Mouse (Mus musculus) cortical plate, adult 2 months (tissue): ENCODE measurements around the gene Syngap1. TPM values are rescaled to one million over a fixed set of nuclear protein-coding genes. Genes with fewer than 3 reads are reported as not detected.

ENCODE experiments used
- H3K27ac ChIP-seq: fragments of 200-500 bp; 2 replicates; pipeline ENCODE4 v1.5.1; 2012; ENCODE audit warnings: low read length, control low read depth, inconsistent platforms; ENCODE audit not compliant: insufficient read depth
- H3K4me1 ChIP-seq: fragments of 200-500 bp; 2 replicates; pipeline ENCODE4 v1.6.1; 2011; ENCODE audit warnings: low read length; ENCODE audit not compliant: control insufficient read depth, insufficient read depth
- H3K4me3 ChIP-seq: fragments of 200-500 bp; 2 replicates; pipeline ENCODE4 v1.5.1; 2011; ENCODE audit warnings: mild to moderate bottlenecking, low read length, control low read depth; ENCODE audit not compliant: insufficient read depth
- CTCF ChIP-seq: fragments of 200-500 bp; IDR thresholded peaks from 2 replicates; pipeline ENCODE4 v1.5.1; 2011; ENCODE audit warnings: mild to moderate bottlenecking, control low read depth, low read length; ENCODE audit not compliant: insufficient read depth; ENCODE audit errors: extremely low read depth
- POLR2A ChIP-seq: fragments of 200-500 bp; IDR thresholded peaks from 2 replicates; pipeline ENCODE4 v1.6.1; 2011; ENCODE audit warnings: mild to moderate bottlenecking, low read length, control low read depth; ENCODE audit not compliant: insufficient read depth; ENCODE audit errors: extremely low read depth
- polyA plus RNA-seq: library from polyadenylated mRNA; depleted of rRNA; stranded (reverse); fragments of >200 nt; gene quantifications from 2 replicates; pipeline ENCODE4 v1.2.3, GENCODE M21; 2012

Gene Syngap1
- polyA plus RNA-seq, 1 experiment = 185 TPM

GRCm38 (mm10) chr17:26999996-27000395, 58.9 kb downstream of the Syngap1 start:
- TF ChIP-seq POLR2A = no peak
- TF ChIP-seq CTCF = no peak
- no peak overlapping the region for H3K4me3 ChIP-seq
- H3K4me1 ChIP-seq = no peaks in the 10 kb centered on the region
- no peak overlapping the region for H3K27ac ChIP-seq

GRCm38 (mm10) chr17:27001151-27001550, 60.1 kb downstream of the Syngap1 start:
- no peak for TF ChIP-seq POLR2A
- TF ChIP-seq CTCF = peak; percentile 21; the same call in 1 of the 2 replicates

GRCm38 (mm10) chr17:27001889-27002288, 60.8 kb downstream of the Syngap1 start:
- Histone ChIP-seq H3K4me1 (no peaks in the 10 kb centered on the region), H3K27ac (no peak overlapping the region), H3K4me3 (no peak overlapping the region)
- TF ChIP-seq POLR2A (no peak), CTCF (peak; percentile 34)

More at GRCm38 (mm10) chr17:27001151-27001550, 60.1 kb downstream of the Syngap1 start:
- Histone ChIP-seq H3K4me1 (no peaks in the 10 kb centered on the region), H3K4me3 (no peak overlapping the region), H3K27ac (no peak overlapping the region)

- peak; percentile 57 for TF ChIP-seq CTCF
- TF ChIP-seq POLR2A = no peak
- no peak overlapping the region for H3K4me3 ChIP-seq
- no peak overlapping the region for H3K27ac ChIP-seq
- no peaks in the 10 kb centered on the region for H3K4me1 ChIP-seq
Observed at GRCm38 (mm10) chr17:27004431-27004830, 63.4 kb downstream of the Syngap1 start.

GRCm38 (mm10) chr17:27004903-27005485, 63.9 kb downstream of the Syngap1 start:
- Histone ChIP-seq H3K27ac (peak overlapping the region; percentile 43; the same call in 1 of the 2 replicates), H3K4me1 (no peaks in the 10 kb centered on the region), H3K4me3 (no peak overlapping the region)
- TF ChIP-seq CTCF (no peak), POLR2A (no peak)

GRCm38 (mm10) chr17:27005644-27006043, 64.6 kb downstream of the Syngap1 start:
- Histone ChIP-seq H3K27ac (peak overlapping the region; percentile 43; the same call in 1 of the 2 replicates), H3K4me1 (no peaks in the 10 kb centered on the region), H3K4me3 (no peak overlapping the region)
- TF ChIP-seq POLR2A (no peak), CTCF (no peak)

GRCm38 (mm10) chr17:27008277-27008676, 67.2 kb downstream of the Syngap1 start:
- TF ChIP-seq POLR2A (no peak), CTCF (no peak)
- peaks cover 2% of the 10 kb centered on the region for H3K4me1 ChIP-seq
- H3K27ac ChIP-seq = no peak overlapping the region
- no peak overlapping the region for H3K4me3 ChIP-seq

GRCm38 (mm10) chr17:27011167-27011566, 70.1 kb downstream of the Syngap1 start:
- TF ChIP-seq CTCF (no peak), POLR2A (no peak)
- Histone ChIP-seq H3K27ac (peak overlapping the region; percentile 66; the same call in 1 of the 2 replicates), H3K4me3 (no peak overlapping the region), H3K4me1 (peaks cover 2% of the 10 kb centered on the region)

- Histone ChIP-seq H3K4me1 (peaks cover 2% of the 10 kb centered on the region), H3K4me3 (no peak overlapping the region), H3K27ac (peak overlapping the region; percentile 66)
- TF ChIP-seq CTCF (no peak), POLR2A (no peak)
Observed at GRCm38 (mm10) chr17:27011998-27012672, 71.1 kb downstream of the Syngap1 start.

GRCm38 (mm10) chr17:27012909-27013308, 71.9 kb downstream of the Syngap1 start:
- 0 out of 2 replicates have a peak overlapping the region, but pooled peaks have one; percentile 36 for H3K27ac ChIP-seq
- H3K4me1 ChIP-seq = peaks cover 2% of the 10 kb centered on the region
- TF ChIP-seq CTCF = no peak
- no peak for TF ChIP-seq POLR2A
- no peak overlapping the region for H3K4me3 ChIP-seq
